Mouse (Mus musculus): ENCODE results near the gene Smim4.

- TF ChIP-seq CTCF (IDR thresholded peaks at IDR 0.05; ENCODE audit: borderline replicate concordance, insufficient read depth, low read length) (no peak), POLR2A (IDR thresholded peaks at IDR 0.05; ENCODE audit: low read depth, low read length) (no peak)
These were observed 13.2 kb downstream of the Smim4 start for GRCm38 (mm10) chr14:31115522-31115921.
